Mouse (Mus musculus) embryo, embryonic 10 days (tissue): ENCODE results near the gene Cbln3.

Source experiments
- DNase-seq: peaks from one replicate; pipeline ENCODE4 v3.0.0-alpha.2; 2015; ENCODE audit warnings: low spot score

Gene Cbln3

GRCm38 (mm10) chr14:55879623-55880022, 4.6 kb downstream of the Cbln3 start:
- DNase-seq: peak; percentile 85

- no peak for DNase-seq
Observed at GRCm38 (mm10) chr14:55878316-55878940, 5.8 kb downstream of the Cbln3 start.

- peak; percentile 67 for DNase-seq
Observed at GRCm38 (mm10) chr14:55877469-55878315, 6.5 kb downstream of the Cbln3 start.

GRCm38 (mm10) chr14:55873714-55874683, 10.2 kb downstream of the Cbln3 start:
- peak; percentile 92 for DNase-seq

GRCm38 (mm10) chr14:55873242-55873713, 10.9 kb downstream of the Cbln3 start:
- no peak for DNase-seq

GRCm38 (mm10) chr14:55872551-55872950, 11.6 kb downstream of the Cbln3 start:
- DNase-seq: no peak

- DNase-seq: no peak
Observed at GRCm38 (mm10) chr14:55872039-55872438, 12.2 kb downstream of the Cbln3 start.

- DNase-seq: no peak
Observed at GRCm38 (mm10) chr14:55869538-55869937, 14.7 kb downstream of the Cbln3 start.

GRCm38 (mm10) chr14:55868230-55869026, 15.8 kb downstream of the Cbln3 start:
- no peak for DNase-seq

- DNase-seq: peak; percentile 67
Observed at GRCm38 (mm10) chr14:55866962-55867361, 17.2 kb downstream of the Cbln3 start.

GRCm38 (mm10) chr14:55863773-55864172, 20.4 kb downstream of the Cbln3 start:
- peak; percentile 85 for DNase-seq

GRCm38 (mm10) chr14:55862970-55863369, 21.2 kb downstream of the Cbln3 start:
- no peak for DNase-seq

GRCm38 (mm10) chr14:55862186-55862585, 22.0 kb downstream of the Cbln3 start:
- DNase-seq: no peak

- DNase-seq: peak; percentile 33
Observed at GRCm38 (mm10) chr14:55857588-55857987, 26.6 kb downstream of the Cbln3 start.

GRCm38 (mm10) chr14:55855101-55855561, 29.1 kb downstream of the Cbln3 start:
- DNase-seq: peak; percentile 81

- peak; percentile 44 for DNase-seq
Observed at GRCm38 (mm10) chr14:55854406-55855100, 29.6 kb downstream of the Cbln3 start.

GRCm38 (mm10) chr14:55853621-55854285, 30.4 kb downstream of the Cbln3 start, which contains the start of gene Nynrin:
Gene Nynrin, plus strand, starts transcription at chr14:55854010.
- DNase-seq: peak; percentile 94

GRCm38 (mm10) chr14:55852646-55853551, 31.3 kb downstream of the Cbln3 start:
- peak; percentile 74 for DNase-seq

- no peak for DNase-seq
Observed at GRCm38 (mm10) chr14:55850885-55851284, 33.3 kb downstream of the Cbln3 start.
